Mouse (Mus musculus) lung, postnatal 14 days (tissue): ENCODE measurements around the gene Pou2f3.
"Not testable (repeated sequence)": the region's sequence is repeated elsewhere in the genome, so short reads cannot be mapped to it uniquely, and the experiment has no call there.

ENCODE experiments used
- DNase-seq: peaks from one replicate; pipeline ENCODE4 v3.0.0; 2021

The Pou2f3 gene

GRCm38 (mm10) chr9:43151779-43152178 lies 58.4 kb downstream of the Pou2f3 start:
- no peak for DNase-seq

- no peak for DNase-seq
Measured at GRCm38 (mm10) chr9:43150957-43151356, 59.2 kb downstream of the Pou2f3 start.

- peak; percentile 28 for DNase-seq
Measured at GRCm38 (mm10) chr9:43150075-43150474, 60.1 kb downstream of the Pou2f3 start.

DNA sequence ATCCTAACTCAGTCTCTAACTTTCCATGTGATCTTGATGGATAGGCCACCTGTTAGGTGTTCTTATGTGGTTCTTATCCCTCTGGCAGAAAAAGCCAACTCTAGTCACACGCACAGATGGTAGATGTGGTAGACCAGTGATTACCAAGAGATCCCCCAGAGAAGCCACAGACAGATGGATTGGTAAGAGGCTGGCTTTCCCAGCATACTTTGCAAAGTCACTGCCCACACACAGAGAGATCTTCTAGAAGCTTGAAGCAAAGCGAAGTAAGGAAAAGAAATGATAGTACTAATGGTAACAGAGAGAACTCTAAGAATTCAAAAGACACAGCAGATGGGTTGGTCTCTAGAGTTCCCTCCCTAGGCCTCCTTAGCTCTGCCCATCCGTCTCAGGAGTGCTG lies 60.7 kb downstream of the Pou2f3 start:
- no peak for DNase-seq

GRCm38 (mm10) chr9:43145196-43145595 lies 65.0 kb downstream of the Pou2f3 start:
- no peak for DNase-seq

- DNase-seq: no peak
Measured at GRCm38 (mm10) chr9:43144206-43144810, 65.9 kb downstream of the Pou2f3 start.

GRCm38 (mm10) chr9:43141839-43142238 lies 68.3 kb downstream of the Pou2f3 start:
- DNase-seq: peak; percentile 83

GRCm38 (mm10) chr9:43133525-43133924 lies 76.6 kb downstream of the Pou2f3 start:
- no peak for DNase-seq

- DNase-seq: no peak
Measured at GRCm38 (mm10) chr9:43132380-43132779, 77.8 kb downstream of the Pou2f3 start.

DNA sequence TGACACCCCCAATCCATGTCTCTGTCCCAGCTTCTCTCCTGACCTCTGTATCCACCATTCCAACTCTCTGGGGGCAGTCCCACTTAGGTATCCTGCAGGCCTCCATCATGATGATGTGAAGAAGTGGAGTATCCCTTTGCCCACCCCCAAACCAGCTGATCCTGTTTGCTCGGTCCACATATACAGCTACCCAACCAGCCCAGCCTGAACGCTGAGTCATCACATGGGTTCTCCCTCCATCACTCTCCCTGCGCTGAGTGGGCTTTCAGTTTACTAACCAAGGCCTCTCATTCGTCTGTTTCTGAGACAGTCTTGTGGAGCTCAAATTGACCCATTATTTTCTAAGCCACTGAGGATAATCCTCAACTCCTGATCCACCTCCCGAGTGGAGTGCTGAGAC lies 78.2 kb downstream of the Pou2f3 start:
- DNase-seq: no peak

- no peak for DNase-seq
Measured at GRCm38 (mm10) chr9:43130684-43131083, 79.5 kb downstream of the Pou2f3 start.

- peak; percentile 52 for DNase-seq
Measured at GRCm38 (mm10) chr9:43127101-43127787, 82.9 kb downstream of the Pou2f3 start.

DNA sequence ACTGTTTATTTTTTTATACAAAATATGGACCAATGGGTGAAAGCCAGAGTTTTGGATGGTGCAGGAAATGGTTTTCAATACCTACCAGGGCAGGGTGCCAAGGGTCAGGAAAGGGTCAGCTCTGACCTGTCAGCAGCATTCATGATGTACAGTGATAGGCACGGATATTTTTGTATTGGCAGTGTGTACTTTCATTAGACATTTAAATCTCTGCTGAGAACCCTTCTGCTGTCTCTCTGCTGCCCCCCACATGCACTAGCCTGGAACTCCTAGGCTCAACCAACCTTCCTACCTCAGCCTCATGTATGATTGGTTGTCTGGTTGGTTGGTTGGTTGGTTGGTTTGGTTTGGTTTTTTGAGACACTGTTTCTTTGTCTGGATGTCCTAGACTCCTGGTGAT lies 87.8 kb downstream of the Pou2f3 start:
- DNase-seq: peak; percentile 23

- DNase-seq: not testable (repeated sequence)
Measured at GRCm38 (mm10) chr9:43121948-43122347, 88.2 kb downstream of the Pou2f3 start.

DNA sequence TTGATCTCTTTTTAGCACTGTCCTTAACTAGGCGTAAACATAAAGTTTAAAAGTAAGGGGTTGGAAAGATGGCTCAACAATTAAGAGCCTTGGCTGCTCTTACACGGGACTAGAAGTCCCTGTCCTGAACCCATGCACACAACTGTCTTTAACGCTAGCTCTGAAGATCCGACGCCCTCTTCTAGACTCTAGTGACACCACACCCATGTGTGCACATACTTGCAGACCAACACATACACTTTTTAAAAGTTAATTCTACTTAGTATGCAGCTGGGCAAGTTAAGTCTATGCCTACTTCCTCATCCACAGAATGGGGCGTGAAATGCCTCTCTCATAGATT lies 93.2 kb downstream of the Pou2f3 start:
- DNase-seq: no peak

DNA sequence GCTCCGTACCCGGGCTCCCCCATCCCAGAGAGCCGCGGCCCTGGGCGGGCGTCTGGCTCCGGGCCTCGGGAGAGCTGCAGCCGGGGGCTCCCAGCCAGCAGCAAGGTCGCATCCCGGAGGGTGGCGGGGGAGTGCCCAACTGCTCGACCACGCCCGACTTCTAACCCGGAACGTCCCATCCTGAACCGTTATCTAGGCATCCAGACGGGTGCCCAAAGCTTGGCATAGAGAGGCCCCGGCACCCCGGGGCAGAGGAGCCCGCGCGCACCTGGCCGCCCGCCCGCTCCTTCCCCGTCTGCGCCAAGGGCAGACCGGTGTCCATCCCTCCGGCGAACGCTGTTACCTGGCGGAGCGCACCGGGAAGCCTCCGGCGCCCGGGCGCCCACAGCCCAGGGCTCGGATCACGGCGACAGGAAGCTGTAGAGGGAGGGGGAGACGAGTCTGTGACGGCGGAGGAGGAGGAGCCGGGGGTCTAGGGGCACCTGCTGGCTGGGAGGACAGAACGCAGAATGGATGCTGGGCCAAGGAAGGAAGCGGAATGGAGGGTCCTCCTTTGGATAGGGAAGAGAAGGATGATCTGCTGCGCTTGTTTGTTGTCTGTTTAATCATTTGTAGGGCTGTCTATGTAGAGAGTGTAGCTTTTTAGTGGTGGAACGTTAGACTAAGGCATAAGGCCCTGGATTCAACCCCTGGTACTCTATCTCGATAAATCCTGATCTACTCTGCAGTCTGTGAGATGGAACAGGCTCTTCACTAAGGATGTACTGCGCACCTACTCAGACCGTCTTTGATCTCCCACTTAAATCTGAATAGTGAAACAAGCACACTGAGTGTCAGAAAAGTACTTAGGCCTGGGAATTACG lies 93.8 kb downstream of the Pou2f3 start, which contains the start of gene Tmem136:
TSS of gene Tmem136 (minus strand) at position 437 of the 863 bp plus-strand sequence.
- peak; percentile 39 for DNase-seq

DNA sequence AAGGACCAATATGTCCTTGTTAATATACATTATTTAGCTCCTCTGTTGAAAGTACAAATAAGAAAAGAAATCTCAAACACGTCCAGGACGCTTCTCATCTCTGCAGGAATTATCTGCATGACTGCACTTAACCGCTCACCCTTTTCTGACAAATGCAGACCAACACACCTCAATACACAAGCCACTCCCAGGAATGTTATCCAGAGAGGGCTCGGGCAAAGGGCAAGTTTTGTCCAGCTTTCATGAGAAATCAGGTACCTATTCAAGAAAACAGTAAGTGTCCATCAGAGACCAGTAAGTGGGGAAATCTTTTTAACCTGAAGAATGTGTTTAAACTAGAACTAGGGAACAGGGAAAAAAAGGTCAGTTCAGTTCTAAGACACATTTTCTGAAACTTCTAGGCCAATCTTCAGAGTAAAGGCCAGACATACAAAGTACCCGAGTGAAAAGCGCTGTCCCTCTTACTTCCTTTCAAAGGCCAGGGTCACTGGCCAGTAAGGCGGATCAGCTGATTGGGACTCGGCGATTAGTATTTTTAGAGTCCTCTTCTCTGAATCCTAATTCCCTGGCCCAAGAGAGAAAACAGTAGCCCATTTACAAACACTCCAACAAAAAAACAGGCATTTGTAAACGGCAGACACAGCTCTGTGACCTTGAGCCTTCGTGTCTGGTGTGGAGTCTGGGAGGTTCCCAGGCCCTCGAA lies 94.6 kb downstream of the Pou2f3 start:
- DNase-seq: no peak

- no peak for DNase-seq
Measured at GRCm38 (mm10) chr9:43114833-43115232, 95.3 kb downstream of the Pou2f3 start.

DNA sequence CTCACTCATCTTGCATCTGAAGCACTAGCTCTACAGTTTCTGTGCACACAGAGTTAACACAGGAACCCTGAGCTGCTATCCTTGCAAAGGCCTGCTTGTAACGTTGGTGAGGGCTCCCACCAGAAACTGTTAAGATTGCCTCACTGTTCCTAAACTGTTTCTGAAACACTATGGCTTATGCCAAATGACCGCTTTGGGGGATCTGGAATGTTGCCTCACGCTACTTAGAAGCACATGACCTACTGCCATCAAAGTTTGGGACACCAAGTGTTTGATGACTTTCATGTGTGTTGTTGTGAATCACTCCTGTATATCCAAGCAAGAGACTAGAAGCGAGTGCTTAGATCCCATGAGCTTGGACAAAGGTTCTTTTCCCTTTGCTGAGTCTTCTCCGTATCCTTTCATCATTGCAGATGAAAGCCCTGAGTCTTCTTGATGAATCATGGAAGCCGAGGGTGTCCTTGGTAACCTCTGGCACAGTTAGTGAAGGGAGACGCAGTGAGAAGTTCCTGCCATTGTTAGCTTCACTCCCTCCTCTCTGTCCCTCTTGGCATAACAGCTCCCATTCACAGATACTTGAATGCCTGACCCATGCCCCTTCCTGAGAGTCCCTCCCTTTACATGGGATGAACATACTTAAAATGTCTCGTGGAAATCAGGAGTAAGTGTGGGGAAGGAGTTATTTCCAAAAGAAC lies 99.7 kb downstream of the Pou2f3 start:
- DNase-seq: peak; percentile 21

- DNase-seq: no peak
Measured at GRCm38 (mm10) chr9:43109125-43109524, 101.0 kb downstream of the Pou2f3 start.

GRCm38 (mm10) chr9:43108721-43109120 lies 101.4 kb downstream of the Pou2f3 start:
- no peak for DNase-seq

GRCm38 (mm10) chr9:43108081-43108480 lies 102.1 kb downstream of the Pou2f3 start:
- DNase-seq: no peak

DNA sequence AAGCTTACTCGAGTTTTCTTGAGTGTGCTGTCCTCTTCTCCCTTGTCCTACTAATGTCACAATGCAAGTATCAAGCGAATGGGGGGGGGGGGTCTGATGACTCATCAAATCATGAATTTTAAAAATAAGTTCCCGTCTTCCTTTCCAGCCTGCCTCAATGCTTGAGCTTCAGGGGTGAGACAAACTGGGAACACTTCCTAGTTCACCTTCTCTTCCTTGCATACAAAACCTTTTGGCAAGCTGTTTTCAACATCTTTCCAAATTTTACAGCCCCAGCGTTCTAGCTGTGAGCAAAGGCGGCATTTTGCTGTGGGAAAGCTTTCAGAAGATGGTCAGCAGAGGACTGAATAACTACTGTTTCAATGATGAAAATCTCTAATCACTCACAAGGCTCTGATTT lies 102.6 kb downstream of the Pou2f3 start:
- no peak for DNase-seq
